Mouse (Mus musculus): ENCODE measurements around the gene Tmem274. TPM values are rescaled to one million over a fixed set of nuclear protein-coding genes. Genes with fewer than 3 reads are reported as not detected.
A peak's percentile ranks its signal among the peaks of the same experiment; 100 is the strongest.

Tmem274 gene
- polyA plus RNA-seq, 1 experiment from 2014 or later: not detected

DNA sequence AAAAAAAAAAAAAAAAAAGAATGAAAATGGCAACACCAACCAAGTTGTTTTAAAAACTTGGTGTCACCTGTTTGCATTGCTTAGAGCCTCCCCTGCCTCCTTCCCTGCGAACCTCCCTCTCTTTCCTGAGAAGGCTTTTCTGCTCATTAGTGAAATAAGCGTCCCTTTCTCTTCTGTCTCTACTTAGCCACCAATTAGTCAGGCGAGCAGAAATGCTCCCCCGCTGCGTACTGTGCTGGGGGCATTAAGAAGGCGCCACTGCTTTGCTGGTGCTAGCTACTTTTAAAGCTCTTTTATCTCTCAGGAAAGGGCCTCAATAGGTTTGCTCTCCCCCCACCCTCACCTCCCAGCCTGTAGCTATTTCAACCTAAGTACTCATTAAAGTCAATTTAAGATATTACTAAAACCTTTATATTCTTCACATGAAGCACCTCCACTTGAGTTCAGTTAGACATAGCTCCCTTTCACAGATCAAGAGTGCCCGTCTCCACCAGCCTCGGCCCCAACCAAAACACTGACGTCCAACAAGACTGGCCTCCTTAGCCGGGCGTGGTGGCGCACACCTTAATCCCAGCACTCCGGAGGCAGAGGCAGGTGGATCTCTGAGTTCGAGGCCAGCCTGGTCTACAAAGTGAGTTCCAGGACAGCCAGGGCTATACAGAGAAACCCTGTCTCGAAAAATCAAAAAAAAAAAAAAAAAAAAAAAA, 28.2 kb downstream of the Tmem274 start:
- no peak overlapping the region for H3K27ac ChIP-seq (ENCODE audit: low read depth)
- 71% methylated on average over 14 of the region's 15 CpGs for WGBS

GRCm38 (mm10) chr4:149506904-149507303, 29.7 kb downstream of the Tmem274 start:
- Histone ChIP-seq H3K4me3 (ENCODE audit: low read depth, low read length) (no peak overlapping the region), H3K4me1 (replicated peaks; ENCODE audit: control insufficient read depth, insufficient read depth, low read length) (0 out of 2 replicates have a peak, but pooled peaks cover 2% of the 10 kb centered on the region), H3K9me3 (ENCODE audit: control insufficient read depth, low read length) (no peaks in the 10 kb centered on the region), H3K36me3 (ENCODE audit: control insufficient read depth, insufficient read depth, low read length) (peaks cover 5% of the 10 kb centered on the region; the same call in 1 of the 2 replicates), H3K27ac (ENCODE audit: low read depth) (no peak overlapping the region), H3K4me2 (ENCODE audit: low read length) (no peak overlapping the region), H3K27me3 (replicated peaks; ENCODE audit: control insufficient read depth, insufficient read depth, low read length) (no peaks in the 10 kb centered on the region), H3K9ac (ENCODE audit: low read length) (no peak overlapping the region)
- WGBS: 76% methylated on average over 3 of the region's 3 CpGs
- DNase-seq (ENCODE audit: low spot score): no peak
- no peak for ATAC-seq (replicated peaks; ENCODE audit: low FRiP score, low TSS enrichment, low read depth)

More for the DNA sequence above, 28.2 kb downstream of the Tmem274 start:
- DNase-seq (ENCODE audit: low spot score): no peak
- H3K36me3 ChIP-seq (ENCODE audit: control insufficient read depth, insufficient read depth, low read length): peaks cover 14% of the 10 kb centered on the region
- H3K9me3 ChIP-seq (ENCODE audit: control insufficient read depth, low read length): no peaks in the 10 kb centered on the region
- H3K4me2 ChIP-seq (ENCODE audit: low read length): no peak overlapping the region
- no peak overlapping the region for H3K9ac ChIP-seq (ENCODE audit: low read length)
- no peak for ATAC-seq (replicated peaks; ENCODE audit: low FRiP score, low TSS enrichment, low read depth)
- no peaks in the 10 kb centered on the region for H3K27me3 ChIP-seq (replicated peaks; ENCODE audit: control insufficient read depth, insufficient read depth, low read length)
- H3K4me3 ChIP-seq (ENCODE audit: low read depth, low read length): no peak overlapping the region
- H3K4me1 ChIP-seq (replicated peaks; ENCODE audit: control insufficient read depth, insufficient read depth, low read length): no peaks in the 10 kb centered on the region

DNA sequence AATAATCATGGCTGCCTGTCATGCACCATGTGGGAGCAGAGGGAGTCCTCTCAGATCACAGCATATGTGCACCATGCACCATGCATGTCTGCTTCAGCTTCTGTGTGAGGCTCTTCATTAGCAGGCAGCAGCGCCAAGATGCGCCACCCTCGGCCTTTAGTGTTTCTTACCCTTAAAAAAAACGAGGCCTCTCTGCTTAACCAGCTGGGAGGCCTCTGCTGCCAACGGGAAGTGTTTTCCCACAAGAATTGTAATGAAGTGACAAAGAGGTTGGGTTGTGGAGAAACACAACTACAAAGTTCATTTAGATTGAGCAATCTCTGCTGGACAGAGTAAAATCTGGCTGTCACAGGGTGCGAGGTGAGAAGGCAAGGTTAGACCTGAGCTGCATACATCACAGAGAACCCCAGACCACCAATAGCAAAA, 34.1 kb downstream of the Tmem274 start:
- Histone ChIP-seq H3K36me3 (ENCODE audit: control insufficient read depth, insufficient read depth, low read length) (no peaks in the 10 kb centered on the region), H3K4me1 (replicated peaks; ENCODE audit: control insufficient read depth, insufficient read depth, low read length) (0 out of 2 replicates have a peak, but pooled peaks cover 2% of the 10 kb centered on the region), H3K4me3 (ENCODE audit: low read depth, low read length) (no peak overlapping the region), H3K27me3 (replicated peaks; ENCODE audit: control insufficient read depth, insufficient read depth, low read length) (no peaks in the 10 kb centered on the region), H3K9me3 (ENCODE audit: control insufficient read depth, low read length) (no peaks in the 10 kb centered on the region), H3K27ac (ENCODE audit: low read depth) (no peak overlapping the region), H3K4me2 (ENCODE audit: low read length) (no peak overlapping the region), H3K9ac (ENCODE audit: low read length) (no peak overlapping the region)
- ATAC-seq (replicated peaks; ENCODE audit: low FRiP score, low TSS enrichment, low read depth): no peak
- DNase-seq (ENCODE audit: low spot score): no peak
- 66% methylated on average over 6 of the region's 6 CpGs for WGBS

- Histone ChIP-seq H3K4me3 (ENCODE audit: low read depth, low read length) (no peak overlapping the region), H3K9me3 (ENCODE audit: control insufficient read depth, low read length) (no peaks in the 10 kb centered on the region), H3K27ac (ENCODE audit: low read depth) (no peak overlapping the region), H3K9ac (ENCODE audit: low read length) (no peak overlapping the region), H3K4me1 (replicated peaks; ENCODE audit: control insufficient read depth, insufficient read depth, low read length) (0 out of 2 replicates have a peak, but pooled peaks cover 2% of the 10 kb centered on the region), H3K36me3 (ENCODE audit: control insufficient read depth, insufficient read depth, low read length) (no peaks in the 10 kb centered on the region), H3K4me2 (ENCODE audit: low read length) (no peak overlapping the region), H3K27me3 (replicated peaks; ENCODE audit: control insufficient read depth, insufficient read depth, low read length) (no peaks in the 10 kb centered on the region)
- WGBS: 81% methylated on average over 7 of the region's 7 CpGs
- DNase-seq (ENCODE audit: low spot score): no peak
- no peak for ATAC-seq (replicated peaks; ENCODE audit: low FRiP score, low TSS enrichment, low read depth)
Observed at GRCm38 (mm10) chr4:149512072-149512471, 34.9 kb downstream of the Tmem274 start.

DNA sequence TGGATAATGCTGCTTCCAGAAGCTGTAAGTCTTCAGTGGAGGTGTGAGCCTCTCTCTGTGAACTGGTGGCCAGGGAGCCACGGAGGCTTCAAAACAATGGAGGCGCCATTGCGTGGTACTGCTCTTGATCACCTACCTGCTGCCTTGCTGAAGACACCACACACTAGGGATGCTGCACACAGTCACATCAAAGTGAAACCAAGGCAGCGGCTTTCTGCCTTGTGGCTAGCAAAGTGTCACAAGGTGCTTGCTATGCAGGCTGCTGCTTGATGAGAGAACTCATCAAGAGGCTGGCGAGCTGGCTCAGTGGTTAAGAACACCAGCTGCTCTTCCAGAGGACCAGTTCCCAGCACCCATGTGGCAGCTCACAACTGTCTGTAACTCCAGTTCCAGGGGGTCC, 38.5 kb downstream of the Tmem274 start:
- Histone ChIP-seq H3K4me2 (ENCODE audit: low read length) (no peak overlapping the region), H3K9me3 (ENCODE audit: control insufficient read depth, low read length) (no peaks in the 10 kb centered on the region), H3K36me3 (ENCODE audit: control insufficient read depth, insufficient read depth, low read length) (no peaks in the 10 kb centered on the region), H3K27ac (ENCODE audit: low read depth) (no peak overlapping the region), H3K9ac (ENCODE audit: low read length) (no peak overlapping the region), H3K27me3 (replicated peaks; ENCODE audit: control insufficient read depth, insufficient read depth, low read length) (no peaks in the 10 kb centered on the region), H3K4me3 (ENCODE audit: low read depth, low read length) (no peak overlapping the region), H3K4me1 (replicated peaks; ENCODE audit: control insufficient read depth, insufficient read depth, low read length) (peaks cover 4% of the 10 kb centered on the region; the same call in 1 of the 2 replicates)
- WGBS: 92% methylated on average over 5 of the region's 5 CpGs
- no peak for ATAC-seq (replicated peaks; ENCODE audit: low FRiP score, low TSS enrichment, low read depth)
- no peak for DNase-seq (ENCODE audit: low spot score)

DNA sequence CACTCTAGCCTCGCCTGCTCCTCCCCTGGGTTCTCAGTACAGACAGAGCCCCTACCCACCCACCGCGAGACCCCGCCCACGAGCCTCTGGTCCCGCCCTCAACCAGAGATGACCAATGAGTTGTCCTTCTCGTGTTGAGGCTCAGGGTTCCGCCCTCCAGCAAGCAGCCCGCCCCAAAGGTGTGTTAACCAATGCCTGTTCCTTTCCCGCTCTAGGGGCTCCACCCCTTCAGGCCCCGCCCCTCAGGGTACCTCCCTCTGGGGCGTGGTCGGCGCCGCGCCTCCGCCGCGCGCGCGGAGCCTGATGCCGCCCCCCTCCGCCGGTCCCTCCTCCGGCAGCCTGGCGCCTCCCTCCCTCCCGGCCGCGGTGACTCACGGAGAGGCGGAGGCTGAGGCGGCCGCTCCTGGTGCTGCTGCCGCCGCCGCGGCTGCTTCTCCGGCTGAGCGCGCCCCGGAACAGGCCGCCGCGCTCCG, 40.7 kb downstream of the Tmem274 start, which contains the start of gene Ctnnbip1:
Ctnnbip1 (plus strand) TSS at position 369 of the 473 bp plus-strand sequence.
- H3K9me3 ChIP-seq (ENCODE audit: control insufficient read depth, low read length): no peaks in the 10 kb centered on the region
- 0% methylated on average over 44 of the region's 46 CpGs for WGBS
- peak within 1 kb of the TSS; percentile 80 for H3K9ac ChIP-seq (ENCODE audit: low read length)
- ATAC-seq (replicated peaks; ENCODE audit: low FRiP score, low TSS enrichment, low read depth) (peak; percentile 98), DNase-seq (ENCODE audit: low spot score) (peak; percentile 95)
- H3K27ac ChIP-seq (ENCODE audit: low read depth): peak within 1 kb of the TSS; percentile 47; the same call in 1 of the 2 replicates
- no peaks in the 10 kb centered on the region for H3K36me3 ChIP-seq (ENCODE audit: control insufficient read depth, insufficient read depth, low read length)
- H3K4me3 ChIP-seq (ENCODE audit: low read depth, low read length): peak within 1 kb of the TSS; percentile 66
- peaks cover 2% of the 10 kb centered on the region; the same call in 1 of the 2 replicates for H3K4me1 ChIP-seq (replicated peaks; ENCODE audit: control insufficient read depth, insufficient read depth, low read length)
- no peaks in the 10 kb centered on the region for H3K27me3 ChIP-seq (replicated peaks; ENCODE audit: control insufficient read depth, insufficient read depth, low read length)
- peak within 1 kb of the TSS; percentile 93 for H3K4me2 ChIP-seq (ENCODE audit: low read length)

DNA sequence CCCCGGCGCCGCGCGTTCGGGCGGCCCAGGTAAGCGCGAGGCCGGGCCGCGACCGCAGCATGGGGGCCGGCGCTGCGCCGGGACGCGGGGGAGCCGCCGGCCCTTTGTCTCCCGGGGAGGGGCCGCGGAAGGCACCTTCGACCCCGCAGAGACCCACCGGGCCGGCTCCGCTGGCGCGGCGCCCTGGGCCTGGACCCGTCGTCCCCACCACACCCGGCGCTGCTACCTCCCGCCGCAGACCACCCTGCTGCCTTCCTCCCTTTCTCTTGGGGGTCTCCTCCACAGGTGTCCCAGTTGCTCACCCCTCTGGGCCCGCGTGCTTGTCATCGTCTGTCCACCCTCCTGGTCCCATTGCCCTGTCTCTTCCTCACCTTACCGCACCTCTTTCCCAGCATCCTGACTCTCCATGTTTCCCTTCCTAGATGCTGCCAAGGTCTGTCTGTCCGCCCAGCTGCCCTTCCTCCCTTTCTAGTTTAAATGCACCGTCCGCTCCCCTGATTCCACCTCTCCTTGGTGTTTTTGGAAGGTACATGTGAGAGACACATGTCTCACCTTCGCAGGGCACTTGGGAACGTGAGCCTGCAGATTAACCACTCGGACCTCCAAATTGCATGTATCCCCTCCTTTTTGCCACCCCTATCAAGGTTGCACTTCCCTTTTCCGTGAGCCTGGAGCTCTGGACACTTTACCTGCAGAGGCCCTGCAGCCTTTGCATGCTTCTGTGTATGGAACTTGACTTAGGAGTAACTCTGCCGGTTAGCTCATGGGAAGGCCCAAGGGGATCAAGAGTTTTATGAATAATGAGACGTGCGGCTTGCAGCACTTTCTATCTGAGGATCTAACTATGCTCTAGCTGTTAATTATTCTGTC, 41.4 kb downstream of the Tmem274 start:
- DNase-seq (ENCODE audit: low spot score) (peak; percentile 69), ATAC-seq (replicated peaks; ENCODE audit: low FRiP score, low TSS enrichment, low read depth) (no peak)
- no peaks in the 10 kb centered on the region for H3K9me3 ChIP-seq (ENCODE audit: control insufficient read depth, low read length)
- peak overlapping the region; percentile 80 for H3K9ac ChIP-seq (ENCODE audit: low read length)
- H3K27me3 ChIP-seq (replicated peaks; ENCODE audit: control insufficient read depth, insufficient read depth, low read length): no peaks in the 10 kb centered on the region
- WGBS: 4% methylated on average over 38 of the region's 52 CpGs
- H3K4me3 ChIP-seq (ENCODE audit: low read depth, low read length): peak overlapping the region; percentile 66
- no peaks in the 10 kb centered on the region for H3K36me3 ChIP-seq (ENCODE audit: control insufficient read depth, insufficient read depth, low read length)
- H3K4me2 ChIP-seq (ENCODE audit: low read length): peak overlapping the region; percentile 93
- H3K4me1 ChIP-seq (replicated peaks; ENCODE audit: control insufficient read depth, insufficient read depth, low read length): peaks cover 2% of the 10 kb centered on the region; the same call in 1 of the 2 replicates
- peak overlapping the region; percentile 47; the same call in 1 of the 2 replicates for H3K27ac ChIP-seq (ENCODE audit: low read depth)

DNA sequence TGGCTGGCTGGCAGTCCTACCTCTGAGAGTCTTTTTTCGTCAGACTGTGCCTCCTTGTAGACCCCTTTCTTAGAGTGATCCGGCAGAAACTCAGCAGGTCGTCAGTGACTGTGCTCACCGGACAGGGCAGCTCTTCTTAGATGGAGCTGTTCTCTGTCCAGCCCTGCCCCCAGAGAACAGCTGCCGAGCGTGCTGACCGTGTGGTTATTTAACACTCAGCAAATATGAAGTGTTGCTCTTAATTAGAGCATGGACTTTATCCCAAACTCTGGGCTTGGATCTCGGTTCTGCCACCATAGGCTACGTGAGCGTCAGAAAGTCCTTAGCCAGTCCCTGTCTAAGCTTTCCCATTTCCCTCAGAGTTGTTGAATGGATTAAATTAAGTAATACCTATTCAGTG, 44.1 kb downstream of the Tmem274 start:
- Histone ChIP-seq H3K4me1 (replicated peaks; ENCODE audit: control insufficient read depth, insufficient read depth, low read length) (peaks cover 11% of the 10 kb centered on the region; the same call in 1 of the 2 replicates), H3K9me3 (ENCODE audit: control insufficient read depth, low read length) (no peaks in the 10 kb centered on the region), H3K27me3 (replicated peaks; ENCODE audit: control insufficient read depth, insufficient read depth, low read length) (no peaks in the 10 kb centered on the region), H3K27ac (ENCODE audit: low read depth) (no peak overlapping the region), H3K36me3 (ENCODE audit: control insufficient read depth, insufficient read depth, low read length) (no peaks in the 10 kb centered on the region), H3K4me2 (ENCODE audit: low read length) (no peak overlapping the region), H3K4me3 (ENCODE audit: low read depth, low read length) (no peak overlapping the region), H3K9ac (ENCODE audit: low read length) (no peak overlapping the region)
- 74% methylated on average over 10 of the region's 10 CpGs for WGBS
- no peak for DNase-seq (ENCODE audit: low spot score)
- ATAC-seq (replicated peaks; ENCODE audit: low FRiP score, low TSS enrichment, low read depth): no peak

Data from intestine, embryonic 14.5 days (tissue).